Mouse (Mus musculus): ENCODE results near the gene 4930469K13Rik. TPM values are rescaled to one million over a fixed set of nuclear protein-coding genes. Genes with fewer than 3 reads are reported as not detected.

Gene 4930469K13Rik
- polyA plus RNA-seq, 1 experiment from 2014 or later = not detected

- no peak for TF ChIP-seq CTCF (IDR thresholded peaks at IDR 0.05; ENCODE audit: low read depth)
- TF ChIP-seq EP300 (optimal IDR thresholded peaks at IDR 0.05) = no peak
- no peak overlapping the region for H3K9ac ChIP-seq (ENCODE audit: low read length)
- no peak overlapping the region for H3K27ac ChIP-seq (replicated peaks)
- no peaks in the 10 kb centered on the region for H3K27me3 ChIP-seq (ENCODE audit: control insufficient read depth, insufficient read depth, low read length)
- H3K4me2 ChIP-seq (replicated peaks; ENCODE audit: low read depth) = no peak overlapping the region
- 62% methylated on average over 2 of the region's 2 CpGs for WGBS
- no peak for DNase-seq (ENCODE audit: low spot score)
- no peak overlapping the region for H3K4me3 ChIP-seq (ENCODE audit: low read depth, low read length)
- no peak for ATAC-seq (ENCODE audit: low FRiP score, low TSS enrichment)
- no peaks in the 10 kb centered on the region for H3K4me1 ChIP-seq (replicated peaks; ENCODE audit: control insufficient read depth, insufficient read depth)
- H3K36me3 ChIP-seq (ENCODE audit: control insufficient read depth, insufficient read depth, low read length) = no peaks in the 10 kb centered on the region
- H3K9me3 ChIP-seq (ENCODE audit: control insufficient read depth, low read length) = no peaks in the 10 kb centered on the region
Measured at GRCm38 (mm10) chr11:33975121-33975520, 123.2 kb downstream of the 4930469K13Rik start.

DNA sequence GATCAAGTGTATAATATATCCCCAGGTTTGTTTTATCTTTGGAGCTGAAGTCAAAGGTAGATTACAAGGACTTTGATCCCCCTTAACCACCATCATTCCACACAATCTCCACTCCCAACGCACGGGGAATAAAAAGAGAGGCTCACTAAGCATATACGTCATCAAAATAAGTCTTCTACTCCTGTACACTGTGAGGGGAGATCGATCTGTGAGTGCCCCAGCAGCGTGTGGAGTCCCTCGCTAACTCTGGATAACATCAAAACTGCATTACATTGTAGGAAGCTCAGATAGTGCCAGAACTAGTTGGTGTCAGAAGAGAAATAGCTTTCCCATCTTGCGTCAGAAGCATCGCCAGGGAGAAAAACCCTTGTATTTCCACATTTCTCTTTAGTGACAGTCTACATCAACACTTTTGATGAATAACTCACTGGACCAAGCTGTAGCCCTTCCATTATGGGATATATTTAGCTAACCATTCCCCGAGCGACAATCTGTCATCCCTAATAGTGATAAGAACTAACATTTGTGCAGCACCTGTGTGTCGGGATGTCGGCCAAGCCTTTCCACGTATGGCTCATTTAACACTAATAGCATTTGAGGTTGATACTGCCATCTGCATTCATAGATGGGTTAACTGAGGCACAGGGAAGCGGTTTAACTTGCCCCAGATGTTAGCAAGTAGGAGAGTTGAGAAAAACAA, 123.9 kb downstream of the 4930469K13Rik start:
- Histone ChIP-seq H3K27me3 (ENCODE audit: control insufficient read depth, insufficient read depth, low read length) (no peaks in the 10 kb centered on the region), H3K36me3 (ENCODE audit: control insufficient read depth, insufficient read depth, low read length) (no peaks in the 10 kb centered on the region), H3K27ac (replicated peaks) (no peak overlapping the region), H3K9ac (ENCODE audit: low read length) (no peak overlapping the region), H3K4me1 (replicated peaks; ENCODE audit: control insufficient read depth, insufficient read depth) (no peaks in the 10 kb centered on the region), H3K4me2 (replicated peaks; ENCODE audit: low read depth) (no peak overlapping the region), H3K9me3 (ENCODE audit: control insufficient read depth, low read length) (no peaks in the 10 kb centered on the region), H3K4me3 (ENCODE audit: low read depth, low read length) (no peak overlapping the region)
- no peak for TF ChIP-seq EP300 (optimal IDR thresholded peaks at IDR 0.05)
- TF ChIP-seq CTCF (IDR thresholded peaks at IDR 0.05; ENCODE audit: low read depth) = no peak
- ATAC-seq (ENCODE audit: low FRiP score, low TSS enrichment) (no peak), DNase-seq (ENCODE audit: low spot score) (no peak)
- 41% methylated on average over 14 of the region's 14 CpGs for WGBS

DNA sequence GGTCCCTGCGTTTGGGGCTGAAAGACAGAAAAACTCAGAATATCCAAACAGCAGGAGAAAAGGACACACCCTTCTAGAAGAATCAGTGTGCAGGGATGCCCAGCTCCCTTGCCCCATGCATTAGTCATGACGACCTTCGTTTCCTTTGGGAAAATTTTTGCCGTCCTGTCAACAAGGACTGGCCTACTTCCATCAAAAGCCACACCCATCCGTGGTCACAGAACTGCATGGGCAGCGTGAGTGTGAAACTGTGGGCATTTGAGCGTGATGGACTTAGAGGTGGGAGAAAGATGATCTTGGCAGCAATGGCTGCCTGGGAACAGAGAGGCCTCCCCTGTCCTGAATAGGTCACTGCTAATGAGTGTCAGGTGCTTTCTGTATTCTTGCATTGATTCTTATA, 126.2 kb downstream of the 4930469K13Rik start:
- no peaks in the 10 kb centered on the region for H3K9me3 ChIP-seq (ENCODE audit: control insufficient read depth, low read length)
- no peak for TF ChIP-seq EP300 (optimal IDR thresholded peaks at IDR 0.05)
- H3K27ac ChIP-seq (replicated peaks) = no peak overlapping the region
- no peak for ATAC-seq (ENCODE audit: low FRiP score, low TSS enrichment)
- H3K4me1 ChIP-seq (replicated peaks; ENCODE audit: control insufficient read depth, insufficient read depth) = no peaks in the 10 kb centered on the region
- H3K4me2 ChIP-seq (replicated peaks; ENCODE audit: low read depth) = no peak overlapping the region
- H3K9ac ChIP-seq (ENCODE audit: low read length) = no peak overlapping the region
- H3K36me3 ChIP-seq (ENCODE audit: control insufficient read depth, insufficient read depth, low read length) = no peaks in the 10 kb centered on the region
- DNase-seq (ENCODE audit: low spot score) = no peak
- no peak overlapping the region for H3K4me3 ChIP-seq (ENCODE audit: low read depth, low read length)
- WGBS = 76% methylated on average over 7 of the region's 7 CpGs
- H3K27me3 ChIP-seq (ENCODE audit: control insufficient read depth, insufficient read depth, low read length) = no peaks in the 10 kb centered on the region

- H3K4me3 ChIP-seq (ENCODE audit: low read depth, low read length) = no peak overlapping the region
- no peak overlapping the region for H3K9ac ChIP-seq (ENCODE audit: low read length)
- H3K9me3 ChIP-seq (ENCODE audit: control insufficient read depth, low read length) = no peaks in the 10 kb centered on the region
- no peak for TF ChIP-seq EP300 (optimal IDR thresholded peaks at IDR 0.05)
- no peak for TF ChIP-seq CTCF (IDR thresholded peaks at IDR 0.05; ENCODE audit: low read depth)
- H3K4me2 ChIP-seq (replicated peaks; ENCODE audit: low read depth) = no peak overlapping the region
- ATAC-seq (ENCODE audit: low FRiP score, low TSS enrichment) (peak; percentile 18; the same call in 1 of the 2 replicates), DNase-seq (ENCODE audit: low spot score) (no peak)
- peak overlapping the region; percentile 40; the same call in 1 of the 2 replicates for H3K27ac ChIP-seq (replicated peaks)
- H3K4me1 ChIP-seq (replicated peaks; ENCODE audit: control insufficient read depth, insufficient read depth) = no peaks in the 10 kb centered on the region
- 61% methylated on average over 3 of the region's 3 CpGs for WGBS
- H3K36me3 ChIP-seq (ENCODE audit: control insufficient read depth, insufficient read depth, low read length) = no peaks in the 10 kb centered on the region
- H3K27me3 ChIP-seq (ENCODE audit: control insufficient read depth, insufficient read depth, low read length) = no peaks in the 10 kb centered on the region
Measured at GRCm38 (mm10) chr11:33969199-33969598, 129.2 kb downstream of the 4930469K13Rik start.

- Histone ChIP-seq H3K9me3 (ENCODE audit: control insufficient read depth, low read length) (no peaks in the 10 kb centered on the region), H3K4me1 (replicated peaks; ENCODE audit: control insufficient read depth, insufficient read depth) (no peaks in the 10 kb centered on the region), H3K4me3 (ENCODE audit: low read depth, low read length) (no peak overlapping the region), H3K36me3 (ENCODE audit: control insufficient read depth, insufficient read depth, low read length) (no peaks in the 10 kb centered on the region), H3K4me2 (replicated peaks; ENCODE audit: low read depth) (no peak overlapping the region), H3K27me3 (ENCODE audit: control insufficient read depth, insufficient read depth, low read length) (no peaks in the 10 kb centered on the region), H3K9ac (ENCODE audit: low read length) (no peak overlapping the region), H3K27ac (replicated peaks) (no peak overlapping the region)
- ATAC-seq (ENCODE audit: low FRiP score, low TSS enrichment) (no peak), DNase-seq (ENCODE audit: low spot score) (no peak)
- TF ChIP-seq CTCF (IDR thresholded peaks at IDR 0.05; ENCODE audit: low read depth) (no peak), EP300 (optimal IDR thresholded peaks at IDR 0.05) (no peak)
- 76% methylated on average over 4 of the region's 4 CpGs for WGBS
Measured at GRCm38 (mm10) chr11:33967708-33968107, 130.6 kb downstream of the 4930469K13Rik start.

DNA sequence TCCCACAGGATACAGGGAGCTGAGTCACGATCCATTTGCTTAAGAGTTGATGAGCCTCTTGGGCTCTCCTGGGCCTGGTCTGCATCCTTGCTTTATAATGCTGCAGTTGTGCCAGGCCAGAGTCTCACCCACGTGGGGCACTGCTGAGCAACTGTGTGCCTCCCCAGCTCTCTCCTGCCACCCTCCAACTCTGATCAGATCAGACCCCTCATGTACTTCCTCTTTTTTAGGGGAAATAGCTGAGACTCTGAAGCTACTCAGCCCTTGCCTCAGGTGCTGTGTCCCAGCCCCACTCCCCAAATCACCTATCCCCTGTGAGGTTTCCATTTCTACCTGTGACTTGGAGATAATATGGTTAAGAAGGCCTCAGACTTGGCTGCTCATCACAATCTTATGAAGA, 133.0 kb downstream of the 4930469K13Rik start:
- ATAC-seq (ENCODE audit: low FRiP score, low TSS enrichment) (no peak), DNase-seq (ENCODE audit: low spot score) (no peak)
- H3K36me3 ChIP-seq (ENCODE audit: control insufficient read depth, insufficient read depth, low read length) = no peaks in the 10 kb centered on the region
- WGBS = 40% methylated on average over 2 of the region's 2 CpGs
- no peaks in the 10 kb centered on the region for H3K9me3 ChIP-seq (ENCODE audit: control insufficient read depth, low read length)
- no peak overlapping the region for H3K4me2 ChIP-seq (replicated peaks; ENCODE audit: low read depth)
- no peak for TF ChIP-seq EP300 (optimal IDR thresholded peaks at IDR 0.05)
- peak; percentile 10; the same call in 1 of the 2 replicates for TF ChIP-seq CTCF (IDR thresholded peaks at IDR 0.05; ENCODE audit: low read depth)
- H3K4me1 ChIP-seq (replicated peaks; ENCODE audit: control insufficient read depth, insufficient read depth) = no peaks in the 10 kb centered on the region
- H3K9ac ChIP-seq (ENCODE audit: low read length) = no peak overlapping the region
- H3K27ac ChIP-seq (replicated peaks) = no peak overlapping the region
- H3K4me3 ChIP-seq (ENCODE audit: low read depth, low read length) = no peak overlapping the region
- no peaks in the 10 kb centered on the region for H3K27me3 ChIP-seq (ENCODE audit: control insufficient read depth, insufficient read depth, low read length)

Data from stomach, postnatal 0 days (tissue).